Mouse (Mus musculus): ENCODE results near the gene Olfr599. TPM values are rescaled to one million over a fixed set of nuclear protein-coding genes. Genes with fewer than 3 reads are reported as not detected.
"Not testable (repeated sequence)": the region's sequence is repeated elsewhere in the genome, so short reads cannot be mapped to it uniquely, and the experiment has no call there.

Olfr599 gene
- polyA plus RNA-seq (2012; ENCODE audit: insufficient read depth, low replicate concordance) = not detected in 2 replicates

- H3K36me3 ChIP-seq (replicated peaks; ENCODE audit: low read length) = no peaks in the 10 kb centered on the region
- no peak for TF ChIP-seq GATA1 (IDR thresholded peaks at IDR 0.05; ENCODE audit: borderline replicate concordance, low read length)
- TF ChIP-seq FLI1 (IDR thresholded peaks at IDR 0.05; ENCODE audit: low read length) = no peak
- H3K9me3 ChIP-seq = 0 out of 2 replicates have a peak, but pooled peaks cover 4% of the 10 kb centered on the region
- H3K4me1 ChIP-seq = no peaks in the 10 kb centered on the region
- H3K4me3 ChIP-seq (replicated peaks) = no peak within 1 kb of the TSS
- no peaks in the 10 kb centered on the region for H3K27me3 ChIP-seq (replicated peaks)
These were observed at the start of gene Olfr599 for GRCm38 (mm10) chr7:103335617-103336016. Olfr599 (plus strand) TSS chr7:103335917.

DNA sequence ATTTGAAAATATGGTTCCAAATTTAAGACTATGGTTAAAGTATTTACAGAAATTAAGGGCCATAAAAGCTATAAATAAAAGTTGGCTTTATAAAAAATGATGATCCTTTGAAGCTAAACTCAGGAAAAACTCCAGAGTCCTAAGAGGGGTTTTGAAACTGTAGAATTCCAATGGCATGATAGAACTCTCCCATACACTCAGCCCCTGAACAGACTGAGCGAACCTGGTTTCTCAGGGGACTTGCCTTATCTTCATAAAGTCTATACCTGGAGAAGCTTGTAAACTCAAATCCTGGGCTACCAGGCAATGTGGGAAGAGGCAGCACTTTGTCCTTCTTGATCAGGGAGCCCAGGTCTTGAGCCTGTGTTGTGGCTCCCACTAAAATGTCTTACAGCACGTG, 30.4 kb upstream of the Olfr599 start, which contains the start of gene Olfr596:
Gene Olfr596 (plus strand): TSS at position 301 of the 400 bp plus-strand sequence.
- H3K4me1 ChIP-seq; H3K27me3 ChIP-seq (replicated peaks); H3K4me3 ChIP-seq (replicated peaks); H3K9me3 ChIP-seq; H3K36me3 ChIP-seq (replicated peaks; ENCODE audit: low read length): not testable (repeated sequence)

- H3K9me3 ChIP-seq; H3K36me3 ChIP-seq (replicated peaks; ENCODE audit: low read length); H3K4me3 ChIP-seq (replicated peaks); H3K4me1 ChIP-seq; H3K27me3 ChIP-seq (replicated peaks): not testable (repeated sequence)
These were observed 19.7 kb upstream of the Olfr599 start, which contains the start of gene Olfr597 for GRCm38 (mm10) chr7:103316015-103316414. Olfr597 (plus strand) TSS chr7:103316315.

- no peak within 1 kb of the TSS for H3K4me3 ChIP-seq (replicated peaks)
These were observed 12.4 kb upstream of the Olfr599 start, which contains the start of gene Olfr598 for GRCm38 (mm10) chr7:103323268-103323667. Olfr598 (plus strand) TSS chr7:103323568.

GRCm38 (mm10) chr7:103349569-103349968, 13.9 kb downstream of the Olfr599 start, which contains the start of gene Olfr600:
Olfr600 (minus strand) TSS chr7:103349669.
- H3K36me3 ChIP-seq (replicated peaks; ENCODE audit: low read length) = no peaks in the 10 kb centered on the region
- H3K27me3 ChIP-seq (replicated peaks) = no peaks in the 10 kb centered on the region
- no peaks in the 10 kb centered on the region for H3K9me3 ChIP-seq
- H3K4me1 ChIP-seq = no peaks in the 10 kb centered on the region
- TF ChIP-seq GATA1 (IDR thresholded peaks at IDR 0.05; ENCODE audit: borderline replicate concordance, low read length) = no peak
- H3K4me3 ChIP-seq (replicated peaks) = no peak within 1 kb of the TSS

More at GRCm38 (mm10) chr7:103323268-103323667, 12.4 kb upstream of the Olfr599 start, which contains the start of gene Olfr598:
- TF ChIP-seq GATA1 (IDR thresholded peaks at IDR 0.05; ENCODE audit: borderline replicate concordance, low read length) (no peak), FLI1 (IDR thresholded peaks at IDR 0.05; ENCODE audit: low read length) (no peak)
- Histone ChIP-seq H3K36me3 (replicated peaks; ENCODE audit: low read length) (no peaks in the 10 kb centered on the region), H3K4me1 (no peaks in the 10 kb centered on the region), H3K27me3 (replicated peaks) (no peaks in the 10 kb centered on the region), H3K9me3 (no peaks in the 10 kb centered on the region)

DNA sequence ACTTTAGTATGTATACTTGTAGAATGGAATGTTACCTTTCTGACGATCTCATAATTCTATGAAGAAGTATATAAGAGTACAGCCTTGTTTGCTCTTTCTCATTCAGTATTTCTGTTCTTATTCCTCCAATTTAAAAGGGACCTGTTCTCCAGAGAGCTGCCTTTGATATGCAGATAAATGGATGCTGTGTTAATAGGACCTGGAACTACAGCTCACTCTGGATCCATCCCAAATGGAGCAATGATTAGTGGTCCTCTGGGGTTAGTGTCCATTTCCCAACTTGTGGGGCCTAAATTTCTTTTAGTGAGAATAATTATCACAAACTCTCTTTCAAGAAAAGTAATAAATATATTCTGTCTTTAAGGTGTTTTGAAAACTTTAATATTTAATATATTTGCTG, 26.8 kb downstream of the Olfr599 start, which contains the start of gene Olfr601:
Gene Olfr601 (minus strand): TSS at position 101 of the 400 bp plus-strand sequence.
- Histone ChIP-seq H3K4me3 (replicated peaks) (no peak within 1 kb of the TSS), H3K4me1 (no peaks in the 10 kb centered on the region), H3K36me3 (replicated peaks; ENCODE audit: low read length) (no peaks in the 10 kb centered on the region), H3K27me3 (replicated peaks) (no peaks in the 10 kb centered on the region), H3K9me3 (peaks cover 9% of the 10 kb centered on the region; the same call in 1 of the 2 replicates)
- no peak for TF ChIP-seq FLI1 (IDR thresholded peaks at IDR 0.05; ENCODE audit: low read length)

DNA sequence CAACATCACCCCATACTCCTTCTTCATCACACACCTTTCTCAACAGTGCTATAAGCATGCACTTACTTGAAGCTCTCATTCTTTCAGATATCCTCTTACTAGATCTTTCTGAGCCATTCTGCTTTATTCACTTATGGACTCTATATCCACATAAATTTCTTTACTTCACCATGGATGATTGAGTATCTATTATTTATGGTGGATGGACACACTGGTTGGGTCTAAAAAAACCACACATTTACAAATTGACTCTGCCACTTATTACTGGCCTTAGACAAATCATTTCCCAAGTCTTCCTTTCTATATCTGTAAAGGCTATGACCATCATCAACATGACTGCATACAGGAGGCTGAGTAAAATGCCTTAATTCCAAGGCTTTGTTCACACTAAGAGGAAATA, 50.4 kb downstream of the Olfr599 start, which contains the start of gene Olfr603:
Gene Olfr603 (minus strand): TSS at position 101 of the 400 bp plus-strand sequence.
- TF ChIP-seq FLI1 (IDR thresholded peaks at IDR 0.05; ENCODE audit: low read length) (no peak), GATA1 (IDR thresholded peaks at IDR 0.05; ENCODE audit: borderline replicate concordance, low read length) (no peak)
- no peaks in the 10 kb centered on the region for H3K9me3 ChIP-seq
- no peak within 1 kb of the TSS for H3K4me3 ChIP-seq (replicated peaks)
- H3K4me1 ChIP-seq = no peaks in the 10 kb centered on the region
- no peaks in the 10 kb centered on the region for H3K36me3 ChIP-seq (replicated peaks; ENCODE audit: low read length)
- H3K27me3 ChIP-seq (replicated peaks) = no peaks in the 10 kb centered on the region

Other genes starting within 250 kb of the Olfr599 start
- not detected in 2 replicates for gene Olfr585, start 238.2 kb upstream of the Olfr599 start, polyA plus RNA-seq (2012; ENCODE audit: insufficient read depth, low replicate concordance)
- gene Olfr586, start 210.3 kb upstream of the Olfr599 start, polyA plus RNA-seq (2012; ENCODE audit: insufficient read depth, low replicate concordance) = not detected in 2 replicates
- not detected in 2 replicates for gene Olfr588-ps1, start 195.0 kb upstream of the Olfr599 start, polyA plus RNA-seq (2012; ENCODE audit: insufficient read depth, low replicate concordance)
- not detected in 2 replicates for gene Olfr589, start 179.6 kb upstream of the Olfr599 start, polyA plus RNA-seq (2012; ENCODE audit: insufficient read depth, low replicate concordance)
- gene Olfr591, start 157.6 kb upstream of the Olfr599 start, polyA plus RNA-seq (2012; ENCODE audit: insufficient read depth, low replicate concordance) = 2.6 TPM in 1 of 2 replicates, not detected in the other
- not detected in 2 replicates for gene Olfr592, start 151.1 kb upstream of the Olfr599 start, polyA plus RNA-seq (2012; ENCODE audit: insufficient read depth, low replicate concordance)
- gene Olfr593, start 124.1 kb upstream of the Olfr599 start, polyA plus RNA-seq (2012; ENCODE audit: insufficient read depth, low replicate concordance) = not detected in 2 replicates
- not detected in 2 replicates for gene Olfr594, start 118.9 kb upstream of the Olfr599 start, polyA plus RNA-seq (2012; ENCODE audit: insufficient read depth, low replicate concordance)
- not detected in 2 replicates for gene Usp17ld, start 83.4 kb upstream of the Olfr599 start, polyA plus RNA-seq (2012; ENCODE audit: insufficient read depth, low replicate concordance)
- gene Olfr596, start 30.3 kb upstream of the Olfr599 start, polyA plus RNA-seq (2012; ENCODE audit: insufficient read depth, low replicate concordance) = not detected in 2 replicates
- gene Olfr597, start 19.6 kb upstream of the Olfr599 start, polyA plus RNA-seq (2012; ENCODE audit: insufficient read depth, low replicate concordance) = not detected in 2 replicates
- gene Olfr598, start 12.3 kb upstream of the Olfr599 start, polyA plus RNA-seq (2012; ENCODE audit: insufficient read depth, low replicate concordance) = not detected in 2 replicates
- gene Olfr600, start 13.8 kb downstream of the Olfr599 start, polyA plus RNA-seq (2012; ENCODE audit: insufficient read depth, low replicate concordance) = 4.6 TPM in 1 of 2 replicates, not detected in the other
- not detected in 2 replicates for gene Olfr601, start 26.7 kb downstream of the Olfr599 start, polyA plus RNA-seq (2012; ENCODE audit: insufficient read depth, low replicate concordance)
- gene Olfr603, start 50.3 kb downstream of the Olfr599 start, polyA plus RNA-seq (2012; ENCODE audit: insufficient read depth, low replicate concordance) = not detected in 2 replicates
- gene Usp17lc, start 79.2 kb downstream of the Olfr599 start, polyA plus RNA-seq (2012; ENCODE audit: insufficient read depth, low replicate concordance) = not detected in 2 replicates
- gene Olfr605, start 109.5 kb downstream of the Olfr599 start, polyA plus RNA-seq (2012; ENCODE audit: insufficient read depth, low replicate concordance) = not detected in 2 replicates
- not detected in 2 replicates for gene Olfr606, start 113.1 kb downstream of the Olfr599 start, polyA plus RNA-seq (2012; ENCODE audit: insufficient read depth, low replicate concordance)
- not detected in 2 replicates for gene Olfr607, start 128.2 kb downstream of the Olfr599 start, polyA plus RNA-seq (2012; ENCODE audit: insufficient read depth, low replicate concordance)
- not detected in 2 replicates for gene Olfr608, start 134.0 kb downstream of the Olfr599 start, polyA plus RNA-seq (2012; ENCODE audit: insufficient read depth, low replicate concordance)
- gene Olfr609, start 162.1 kb downstream of the Olfr599 start, polyA plus RNA-seq (2012; ENCODE audit: insufficient read depth, low replicate concordance) = not detected in 2 replicates
- gene Olfr610, start 176.2 kb downstream of the Olfr599 start, polyA plus RNA-seq (2012; ENCODE audit: insufficient read depth, low replicate concordance) = not detected in 2 replicates
- gene Olfr611, start 184.9 kb downstream of the Olfr599 start, polyA plus RNA-seq (2012; ENCODE audit: insufficient read depth, low replicate concordance) = not detected in 2 replicates
- gene Olfr612, start 206.8 kb downstream of the Olfr599 start, polyA plus RNA-seq (2012; ENCODE audit: insufficient read depth, low replicate concordance) = not detected in 2 replicates
- not detected in 2 replicates for gene Olfr613, start 212.2 kb downstream of the Olfr599 start, polyA plus RNA-seq (2012; ENCODE audit: insufficient read depth, low replicate concordance)
- not detected in 2 replicates for gene Olfr615, start 220.2 kb downstream of the Olfr599 start, polyA plus RNA-seq (2012; ENCODE audit: insufficient read depth, low replicate concordance)
- gene Olfr616, start 233.2 kb downstream of the Olfr599 start, polyA plus RNA-seq (2012; ENCODE audit: insufficient read depth, low replicate concordance) = not detected in 2 replicates
- not detected in 2 replicates for gene Olfr617, start 237.1 kb downstream of the Olfr599 start, polyA plus RNA-seq (2012; ENCODE audit: insufficient read depth, low replicate concordance)

All from megakaryocyte, embryonic 14.5 days (primary cell).